Mouse (Mus musculus): Measurements from ENCODE around the gene Drap1.

GRCm38 (mm10) chr19:5461411-5461810, 36.6 kb upstream of the Drap1 start:
- TF ChIP-seq CTCF (IDR thresholded peaks at IDR 0.05; ENCODE audit: low read depth, low read length) (no peak), POLR2A (IDR thresholded peaks at IDR 0.05; ENCODE audit: insufficient read depth, low read length) (no peak), EP300 (IDR thresholded peaks at IDR 0.05; ENCODE audit: insufficient read depth, low read depth, low read length) (no peak)
